Mouse (Mus musculus) cerebellum, adult 2 months (tissue): ENCODE measurements at regions not wholly inside any gene's neighbourhood (a gene's known extent, or its start where the extent isn't known, plus 50 kb on each side); places are given as distances from the start of the nearest gene placed in this dataset.

Experiments used
- DNase-seq, 2 experiments: peaks; one replicate each; pipeline ENCODE4 v3.0.0; 2021
- H3K27ac ChIP-seq: fragments of 200-500 bp; 2 replicates; pipeline ENCODE4 v1.5.1; 2012; ENCODE audit warnings: low read length, control low read depth, inconsistent platforms; ENCODE audit not compliant: insufficient read depth
- H3K27me3 ChIP-seq: fragments of 200-500 bp; 2 replicates; pipeline ENCODE4 v1.6.1; 2012; ENCODE audit warnings: inconsistent platforms, mild to moderate bottlenecking, low read length, moderate library complexity; ENCODE audit not compliant: control insufficient read depth, insufficient read depth
- H3K4me1 ChIP-seq: fragments of 200-500 bp; 2 replicates; pipeline ENCODE4 v1.6.1; 2011; ENCODE audit warnings: low read length; ENCODE audit not compliant: control insufficient read depth, insufficient read depth
- H3K4me3 ChIP-seq: fragments of 200-500 bp; replicated peaks from 2 replicates; pipeline ENCODE3; 2011; ENCODE audit warnings: mild to moderate bottlenecking, low read depth, low read length, control low read depth; ENCODE audit not compliant: insufficient read depth
- CTCF ChIP-seq: fragments of 200-500 bp; IDR thresholded peaks from 2 replicates; pipeline ENCODE4 v1.5.1; 2011; ENCODE audit warnings: low read depth, mild to moderate bottlenecking, control low read depth, low read length, moderate library complexity, borderline replicate concordance; ENCODE audit not compliant: insufficient read depth
- POLR2A ChIP-seq: fragments of 200-500 bp; IDR thresholded peaks from 2 replicates; pipeline ENCODE4 v1.6.1; 2011; ENCODE audit warnings: low read length, control low read depth, borderline replicate concordance; ENCODE audit not compliant: insufficient read depth
- WGBS: fragments of 180-500 bp; shearing (Covaris S2); methylation state at CpG from one replicate; pipeline ENCODE4 v1.1.7; 2018; 5-methylcytosine and 5-hydroxymethylcytosine counted together

GRCm38 (mm10) chr10:37257544-37257943 is 118.8 kb upstream of the Marcks start:
- DNase-seq: no peak
- Histone ChIP-seq H3K4me3 (no peak overlapping the region), H3K27me3 (no peaks in the 10 kb centered on the region), H3K27ac (no peak overlapping the region), H3K4me1 (no peaks in the 10 kb centered on the region)
- 85% methylated on average over 6 of the region's 6 CpGs for WGBS
- TF ChIP-seq CTCF (no peak), POLR2A (no peak)

GRCm38 (mm10) chr10:37250934-37251521 is 112.3 kb upstream of the Marcks start:
- WGBS: 58% methylated on average over 6 of the region's 6 CpGs
- no peak for TF ChIP-seq POLR2A
- no peak for TF ChIP-seq CTCF
- Histone ChIP-seq H3K4me3 (no peak overlapping the region), H3K27me3 (no peaks in the 10 kb centered on the region), H3K27ac (no peak overlapping the region), H3K4me1 (no peaks in the 10 kb centered on the region)
- DNase-seq: no peak

GRCm38 (mm10) chr10:37250157-37250556 is 111.4 kb upstream of the Marcks start:
- no peak overlapping the region for H3K27ac ChIP-seq
- 47% methylated on average over 2 of the region's 2 CpGs for WGBS

DNA sequence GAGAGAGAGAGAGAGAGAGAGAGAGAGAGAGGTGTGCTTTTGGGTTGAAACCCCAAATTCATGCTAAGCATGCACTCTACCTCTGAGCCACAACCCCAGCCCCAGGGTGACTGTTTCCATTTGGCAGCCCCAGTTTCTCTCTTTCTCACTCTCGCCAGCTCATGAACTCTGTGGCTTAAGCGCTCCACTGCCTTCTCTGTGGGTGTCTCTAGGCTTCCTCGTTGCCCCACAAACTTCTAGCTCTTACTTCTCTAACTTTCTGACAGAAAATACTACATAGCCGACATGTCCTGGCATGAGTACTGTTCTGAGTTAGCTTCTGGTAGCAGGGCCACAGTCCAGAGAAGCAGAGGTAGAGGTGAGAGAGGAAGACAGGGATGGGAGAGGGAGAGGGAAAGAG is 110.8 kb upstream of the Marcks start:
- no peak for DNase-seq
- Histone ChIP-seq H3K4me1 (no peaks in the 10 kb centered on the region), H3K4me3 (no peak overlapping the region), H3K27me3 (no peaks in the 10 kb centered on the region), H3K27ac (no peak overlapping the region)
- WGBS: 53% methylated on average over 4 of the region's 4 CpGs
- TF ChIP-seq CTCF (no peak), POLR2A (no peak)

More at GRCm38 (mm10) chr10:37250157-37250556, 111.4 kb upstream of the Marcks start:
- no peaks in the 10 kb centered on the region for H3K4me1 ChIP-seq
- no peak overlapping the region for H3K4me3 ChIP-seq
- H3K27me3 ChIP-seq: no peaks in the 10 kb centered on the region
- DNase-seq: no peak
- no peak for TF ChIP-seq CTCF
- no peak for TF ChIP-seq POLR2A

- TF ChIP-seq POLR2A: no peak
- no peak for TF ChIP-seq CTCF
- no peak for DNase-seq
Observed at GRCm38 (mm10) chr10:37247121-37247520, 108.4 kb upstream of the Marcks start.

DNA sequence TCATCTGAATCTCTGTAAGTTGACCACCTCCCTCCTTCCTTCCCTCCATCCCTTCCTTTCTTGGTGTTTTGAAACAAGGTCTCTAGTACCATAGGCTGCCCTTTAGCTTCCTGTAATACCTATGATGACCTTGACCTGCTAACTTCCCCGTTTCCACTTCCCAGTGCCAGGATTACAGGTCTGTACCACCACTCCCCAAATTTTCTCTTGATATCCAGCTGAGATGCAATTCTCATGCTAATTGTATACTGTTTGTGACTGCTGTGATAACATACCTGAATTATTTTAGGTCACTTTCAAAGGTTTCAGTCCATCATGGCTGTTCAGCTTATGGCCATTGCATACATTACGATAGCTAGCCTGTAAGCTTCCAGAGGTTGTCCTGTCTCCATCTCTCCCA is 104.4 kb upstream of the Marcks start:
- no peak overlapping the region for H3K27ac ChIP-seq
- no peak for DNase-seq
- H3K4me1 ChIP-seq: no peaks in the 10 kb centered on the region; the same call in 1 of the 2 replicates
- WGBS: 97% methylated on average over 2 of the region's 2 CpGs
- no peak for TF ChIP-seq CTCF
- no peak for TF ChIP-seq POLR2A
- H3K27me3 ChIP-seq: no peaks in the 10 kb centered on the region
- no peak overlapping the region for H3K4me3 ChIP-seq

More at GRCm38 (mm10) chr10:37247121-37247520, 108.4 kb upstream of the Marcks start:
- Histone ChIP-seq H3K4me1 (no peaks in the 10 kb centered on the region; the same call in 1 of the 2 replicates), H3K4me3 (no peak overlapping the region), H3K27me3 (no peaks in the 10 kb centered on the region), H3K27ac (no peak overlapping the region)

GRCm38 (mm10) chr10:37241821-37242263 is 103.1 kb upstream of the Marcks start:
- H3K27me3 ChIP-seq: no peaks in the 10 kb centered on the region
- no peak overlapping the region for H3K27ac ChIP-seq
- 27% methylated on average over 4 of the region's 4 CpGs for WGBS
- no peak overlapping the region for H3K4me3 ChIP-seq
- TF ChIP-seq POLR2A (no peak), CTCF (no peak)
- no peak for DNase-seq
- H3K4me1 ChIP-seq: no peaks in the 10 kb centered on the region; the same call in 1 of the 2 replicates

DNA sequence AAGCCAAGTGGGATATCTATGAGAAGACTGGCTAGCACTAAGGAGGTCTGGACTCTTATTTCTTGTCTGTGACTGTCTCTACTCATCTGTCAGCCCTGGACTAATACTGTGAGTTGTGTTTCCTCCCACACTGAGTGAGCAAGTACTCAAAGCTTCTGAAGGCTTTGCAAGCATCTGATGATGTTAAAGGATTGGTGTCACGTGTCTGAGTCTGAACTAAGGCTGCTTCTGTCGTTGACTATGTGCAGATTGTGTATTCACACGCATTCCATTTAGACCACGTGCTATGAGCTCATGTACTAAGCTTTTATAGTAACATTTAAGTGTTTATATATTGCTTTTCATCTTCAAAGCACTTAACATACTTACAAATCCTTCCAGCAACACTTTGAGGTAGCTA is 101.9 kb upstream of the Marcks start:
- TF ChIP-seq POLR2A: no peak
- TF ChIP-seq CTCF: no peak
- 79% methylated on average over 4 of the region's 4 CpGs for WGBS
- Histone ChIP-seq H3K4me3 (no peak overlapping the region), H3K4me1 (no peaks in the 10 kb centered on the region; the same call in 1 of the 2 replicates), H3K27me3 (no peaks in the 10 kb centered on the region), H3K27ac (no peak overlapping the region)
- no peak for DNase-seq

DNA sequence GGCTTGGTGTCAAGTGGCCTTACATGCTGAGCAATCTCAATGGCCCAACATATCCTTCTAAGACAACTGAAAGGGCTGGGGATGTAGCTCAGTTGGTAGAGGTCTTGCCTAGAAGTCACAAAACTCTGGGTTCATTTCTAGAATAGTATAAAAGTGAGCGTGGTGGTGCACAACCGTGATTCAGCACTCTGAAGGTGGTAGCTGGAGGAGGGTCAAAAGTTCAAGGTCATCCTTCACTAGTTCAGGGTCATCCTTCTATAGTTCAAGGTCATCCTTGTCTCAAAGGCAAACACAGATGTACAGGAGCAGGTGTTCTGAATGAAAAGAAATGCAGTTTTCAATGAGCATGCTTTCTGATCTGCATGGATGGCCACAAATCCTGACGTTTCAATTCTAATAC is 101.5 kb upstream of the Marcks start:
- H3K4me3 ChIP-seq: no peak overlapping the region
- WGBS: 77% methylated on average over 3 of the region's 3 CpGs

More for the DNA sequence above, 101.5 kb upstream of the Marcks start:
- TF ChIP-seq CTCF (no peak), POLR2A (no peak)
- Histone ChIP-seq H3K27ac (no peak overlapping the region), H3K27me3 (no peaks in the 10 kb centered on the region), H3K4me1 (no peaks in the 10 kb centered on the region; the same call in 1 of the 2 replicates)
- DNase-seq: no peak
